Mouse (Mus musculus) brain, embryonic 14.5 days (tissue): Measurements from ENCODE around the gene Epn3. TPM values are rescaled to one million over a fixed set of nuclear protein-coding genes. Genes with fewer than 3 reads are reported as not detected.

Source experiments
- DNase-seq: peaks from one replicate; pipeline ENCODE4 v3.0.0-alpha.2; 2011; ENCODE audit warnings: low read depth
- CTCF ChIP-seq: fragments of 200-500 bp; IDR thresholded peaks from 2 replicates; pipeline ENCODE4 v1.5.1; 2012; ENCODE audit warnings: inconsistent platforms, mild to moderate bottlenecking, moderate library complexity, borderline replicate concordance; ENCODE audit not compliant: insufficient read depth, insufficient read length; ENCODE audit errors: extremely low read depth
- POLR2A ChIP-seq: fragments of 200-500 bp; IDR thresholded peaks from 2 replicates; pipeline ENCODE4 v1.6.1; 2012; ENCODE audit warnings: mild to moderate bottlenecking, inconsistent platforms, borderline replicate concordance; ENCODE audit not compliant: poor library complexity, insufficient read depth, insufficient read length, severe bottlenecking; ENCODE audit errors: extremely low read depth
- polyA plus RNA-seq: library from polyadenylated mRNA; depleted of rRNA; stranded (reverse); fragments of >200 nt; gene quantifications from 2 replicates; pipeline ENCODE4 v1.2.3, GENCODE M21; 2012; rRNA removed

Gene Epn3
- polyA plus RNA-seq, 1 experiment, result 1.5 TPM

DNA sequence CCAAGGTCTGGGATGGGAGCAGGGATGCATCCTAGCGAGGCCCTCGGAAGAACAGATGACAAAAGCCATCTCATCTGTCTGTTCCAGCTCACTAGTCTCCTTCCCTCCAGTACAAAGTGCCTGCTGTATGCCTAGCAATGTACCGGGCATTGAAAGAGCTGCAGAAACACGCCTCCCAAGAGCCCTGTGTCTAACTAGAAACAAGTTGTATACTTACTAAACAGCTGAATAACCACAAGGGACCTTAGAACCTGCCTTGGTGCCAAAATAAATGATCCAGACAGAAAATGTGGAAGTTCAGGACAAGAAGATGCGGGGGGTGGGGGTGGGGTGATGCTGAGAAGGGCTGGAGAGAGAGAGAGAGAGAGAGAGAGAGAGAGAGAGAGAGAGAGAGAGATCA is 54.9 kb downstream of the Epn3 start:
- no peak for DNase-seq
- TF ChIP-seq CTCF (no peak), POLR2A (no peak)

DNA sequence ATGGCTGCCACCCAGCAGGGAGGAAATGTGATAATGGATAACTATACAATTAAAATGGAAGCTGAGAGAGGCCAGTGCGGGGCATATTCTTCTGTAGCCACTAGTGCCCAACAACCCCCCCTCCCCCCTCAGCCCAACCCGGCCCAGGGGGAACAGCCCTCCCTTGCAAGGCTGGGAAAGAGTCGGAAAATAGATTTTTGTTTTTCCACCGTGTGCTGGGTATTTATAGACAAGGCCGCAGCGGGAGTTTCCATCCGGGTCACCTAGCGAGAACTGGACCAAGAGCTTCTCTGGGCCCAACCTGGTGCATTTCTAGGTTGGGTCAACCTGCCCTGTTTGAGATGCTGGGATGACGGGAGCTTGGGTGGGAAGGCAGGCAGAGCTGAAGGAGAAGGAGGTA is 58.0 kb downstream of the Epn3 start:
- TF ChIP-seq POLR2A (no peak), CTCF (no peak)
- DNase-seq, result no peak

DNA sequence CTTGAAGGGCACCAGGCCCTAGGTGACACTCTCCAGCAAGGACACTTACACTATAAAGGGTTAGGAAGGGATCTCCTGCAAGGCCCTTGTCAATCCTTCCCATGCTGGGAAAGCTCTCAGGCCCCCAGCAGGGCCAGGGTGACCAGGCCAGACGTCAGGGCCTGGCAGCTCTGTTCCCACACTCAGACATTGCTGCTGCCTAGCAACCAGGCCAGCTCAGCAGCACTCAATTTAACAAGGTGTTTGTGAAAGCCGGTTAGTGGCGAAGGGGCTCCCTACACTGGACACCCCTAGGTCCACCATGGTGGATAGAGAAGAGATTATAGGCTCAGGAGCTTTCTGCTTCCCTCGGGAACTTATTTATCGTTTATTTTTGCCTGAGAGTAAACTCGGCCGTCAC is 58.7 kb downstream of the Epn3 start:
- DNase-seq, result peak; percentile 60
- no peak for TF ChIP-seq CTCF
- TF ChIP-seq POLR2A, result no peak

DNA sequence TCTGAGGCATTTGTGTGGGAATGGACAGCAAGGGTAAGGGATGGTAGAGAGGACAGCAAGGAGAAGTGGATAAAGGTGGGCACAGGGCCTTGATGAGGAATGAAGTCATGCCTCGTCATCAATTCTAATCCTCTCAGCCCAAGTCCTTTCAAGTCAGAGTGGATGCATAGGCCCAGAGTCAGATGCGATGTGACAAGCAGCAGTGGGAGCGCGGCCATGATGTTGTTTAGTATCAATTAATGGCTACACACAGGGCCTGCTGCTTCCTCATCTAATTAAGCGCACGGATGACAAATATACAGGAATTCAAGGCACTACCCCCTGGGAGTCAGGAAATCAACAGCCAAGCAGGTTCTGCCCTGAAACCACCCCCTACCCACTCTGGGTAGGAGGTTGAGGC is 59.4 kb downstream of the Epn3 start:
- TF ChIP-seq CTCF (no peak), POLR2A (no peak)

More for the DNA sequence above, 59.4 kb downstream of the Epn3 start:
- DNase-seq, result peak; percentile 56

Other genes starting within 250 kb of the Epn3 start
- not detected in 2 replicates for gene Gm21885, start 218.1 kb downstream of the Epn3 start, polyA plus RNA-seq
- 165 and 183 TPM in 2 replicates for gene Luc7l3, start 178.0 kb downstream of the Epn3 start, polyA plus RNA-seq
- gene Ankrd40, start 172.0 kb downstream of the Epn3 start, polyA plus RNA-seq, result 47.9 and 57.0 TPM in 2 replicates
- 0.53 and 0.55 TPM in 2 replicates for gene Abcc3, start 107.0 kb downstream of the Epn3 start, polyA plus RNA-seq
- 208 and 232 TPM in 2 replicates for gene Cacna1g, start 25.8 kb downstream of the Epn3 start, polyA plus RNA-seq
- gene Spata20, start 13.8 kb downstream of the Epn3 start, polyA plus RNA-seq, result 0.45 and 0.66 TPM in 2 replicates
- 2.5 and 3.0 TPM in 2 replicates for gene Mycbpap, start 21.8 kb upstream of the Epn3 start, polyA plus RNA-seq
- gene Rsad1, start 49.3 kb upstream of the Epn3 start, polyA plus RNA-seq, result 8.7 and 9.0 TPM in 2 replicates
- gene Chad, start 65.1 kb upstream of the Epn3 start, polyA plus RNA-seq, result 0.06 and 0.44 TPM in 2 replicates
- 7.2 and 9.7 TPM in 2 replicates for gene Acsf2, start 101.9 kb upstream of the Epn3 start, polyA plus RNA-seq
- 89.6 and 112 TPM in 2 replicates for gene Lrrc59, start 129.8 kb upstream of the Epn3 start, polyA plus RNA-seq
- 85.5 and 89.5 TPM in 2 replicates for gene Mrpl27, start 153.8 kb upstream of the Epn3 start, polyA plus RNA-seq
- 7.3 and 13.5 TPM in 2 replicates for gene Eme1, start 154.0 kb upstream of the Epn3 start, polyA plus RNA-seq
- gene Xylt2, start 177.5 kb upstream of the Epn3 start, polyA plus RNA-seq, result 19.5 and 24.1 TPM in 2 replicates
- 0.04 TPM in 1 of 2 replicates, not detected in the other for gene Gm11541, start 204.5 kb upstream of the Epn3 start, polyA plus RNA-seq
- gene Cdc34b, start 241.8 kb upstream of the Epn3 start, polyA plus RNA-seq, result 0.08 and 0.16 TPM in 2 replicates